Mouse (Mus musculus): ENCODE data around the gene Gm4491. TPM values are rescaled to one million over a fixed set of nuclear protein-coding genes. Genes with fewer than 3 reads are reported as not detected.
"Not testable (repeated sequence)": the region's sequence is repeated elsewhere in the genome, so short reads cannot be mapped to it uniquely, and the experiment has no call there.

Gm4491 gene
- polyA plus RNA-seq, 3 experiments from 2014 or later = not detected

DNA sequence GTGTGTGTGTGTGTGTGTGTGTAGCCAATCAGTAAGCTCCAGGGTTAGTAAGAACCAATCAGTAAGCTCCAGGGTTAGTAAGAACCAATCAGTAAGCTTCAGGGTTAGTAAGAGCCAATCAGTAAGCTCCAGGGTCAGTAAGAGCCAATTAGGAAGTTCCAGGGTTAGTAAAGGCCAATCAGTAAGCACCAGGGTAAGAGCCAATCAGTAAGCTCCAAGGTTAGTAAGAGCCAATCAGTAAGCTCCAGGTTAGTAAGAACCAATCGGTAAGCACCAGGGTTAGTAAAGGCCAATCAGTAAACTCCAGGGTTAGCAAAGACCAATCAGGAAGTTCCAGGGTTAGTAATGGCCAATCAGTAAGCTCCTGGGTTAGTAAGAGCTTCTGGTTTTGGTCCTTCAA is 32.8 kb downstream of the Gm4491 start:
- no peak for ATAC-seq

DNA sequence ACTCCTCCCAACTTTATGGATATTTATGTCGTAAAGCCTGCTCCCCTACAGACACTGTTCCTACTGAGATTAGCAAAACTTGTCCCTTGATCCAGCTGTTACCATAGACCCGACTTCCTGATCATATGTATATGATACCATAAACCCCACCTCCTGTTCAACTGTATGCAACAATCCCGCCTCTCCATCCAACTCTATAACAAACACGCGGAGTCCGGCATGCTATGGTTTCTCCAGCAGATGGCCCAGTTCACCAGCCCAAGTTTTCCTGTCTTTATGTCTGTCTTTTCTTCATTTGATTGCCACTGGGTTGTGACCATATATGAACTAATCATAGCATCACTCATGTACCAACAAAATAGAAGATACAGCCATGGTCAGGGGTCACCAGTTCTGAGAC is 40.1 kb downstream of the Gm4491 start:
- ATAC-seq = no peak

DNA sequence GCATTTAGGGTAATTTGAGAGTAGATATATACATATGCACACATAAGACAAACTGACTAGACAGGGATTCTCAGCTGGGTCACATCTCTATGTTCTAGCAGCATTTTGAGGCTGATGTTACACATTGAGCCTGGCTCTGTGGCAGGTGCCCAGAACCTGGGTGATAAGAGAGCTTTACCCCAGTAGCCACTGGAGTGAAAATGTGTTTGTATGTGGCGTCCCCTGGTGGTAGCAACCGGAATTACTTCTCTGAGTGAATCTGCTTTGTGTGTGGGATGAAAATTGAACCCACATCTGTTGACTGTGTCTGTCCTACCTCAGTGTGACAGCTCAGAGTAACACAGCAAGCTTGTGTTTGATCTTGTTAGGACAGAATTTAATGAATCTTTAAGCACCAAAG is 45.8 kb downstream of the Gm4491 start:
- not testable (repeated sequence) for ATAC-seq

DNA sequence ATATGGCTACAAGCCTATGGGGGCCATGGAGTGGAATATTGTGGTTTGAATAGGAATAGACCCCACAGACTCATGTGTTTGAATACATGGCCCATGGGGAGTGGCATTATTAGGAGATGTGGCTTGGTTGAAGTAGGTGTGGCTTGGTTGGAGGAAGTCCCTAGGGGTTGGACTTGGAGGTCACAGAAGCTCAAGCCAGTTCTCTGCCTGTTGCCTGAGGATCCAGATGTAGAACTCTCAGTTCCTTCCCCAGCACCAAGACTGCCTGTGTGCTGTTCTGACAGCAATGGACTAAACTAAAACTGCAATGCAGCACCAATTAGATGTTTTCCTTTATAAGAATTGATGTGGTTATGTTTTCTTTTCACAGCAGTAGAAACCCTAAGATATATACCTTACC is 49.6 kb downstream of the Gm4491 start:
- ATAC-seq = no peak

Other genes starting within 250 kb of the Gm4491 start
- 10 to 100 TPM; 35.1 to 67.2 (median 57.1) TPM for gene Zmym2, start 229.2 kb downstream of the Gm4491 start, polyA plus RNA-seq (2017; shearing (Covaris generic))
- not detected for gene Gja3, start 57.8 kb downstream of the Gm4491 start, polyA plus RNA-seq (2017; shearing (Covaris generic))
- gene Gjb2, start 11.2 kb downstream of the Gm4491 start, polyA plus RNA-seq (2017; shearing (Covaris generic)) = 1 to 10 TPM; 4.3 to 5.1 (median 4.5) TPM
- not detected for gene Gjb6, start 17.7 kb upstream of the Gm4491 start, polyA plus RNA-seq (2017; shearing (Covaris generic))

All from inflammation-experienced regulatory T-cells, adult 6 months (primary cell).